Mouse (Mus musculus) neural tube, embryonic 11.5 days (tissue): ENCODE measurements around the gene Gabrr2. TPM values are rescaled to one million over a fixed set of nuclear protein-coding genes. Genes with fewer than 3 reads are reported as not detected.
A peak's percentile ranks its signal among the peaks of the same experiment; 100 is the strongest.

Source experiments
- ATAC-seq: fragments of 200-750 bp; cut with Nextera tagmentation; 2 replicates; pipeline ENCODE4 v1.8.0; 2017; ENCODE audit warnings: moderate number of reproducible peaks, mild to moderate bottlenecking, moderate TSS enrichment, moderate library complexity; ENCODE audit not compliant: insufficient read depth, low FRiP score, low TSS enrichment
- DNase-seq: peaks from one replicate; pipeline ENCODE4 v3.0.0-alpha.2; 2015; ENCODE audit warnings: low spot score
- H3K27ac ChIP-seq: fragments of 300-500 bp; sonication (generic); 2 replicates; pipeline ENCODE4 v1.5.1; 2014; ENCODE audit warnings: low read depth, mild to moderate bottlenecking, low read length
- H3K27me3 ChIP-seq: fragments of 300-500 bp; sonication (generic); 2 replicates; pipeline ENCODE4 v1.6.1; 2014; ENCODE audit warnings: mild to moderate bottlenecking, low read length, mixed read lengths; ENCODE audit not compliant: control insufficient read depth, insufficient read depth
- H3K36me3 ChIP-seq: fragments of 300-500 bp; sonication (generic); 2 replicates; pipeline ENCODE4 v1.6.1; 2014; ENCODE audit warnings: mild to moderate bottlenecking, low read length, moderate library complexity, mixed read lengths; ENCODE audit not compliant: control insufficient read depth, insufficient read depth
- H3K4me1 ChIP-seq: fragments of 300-500 bp; sonication (generic); 2 replicates; pipeline ENCODE4 v1.6.1; 2014; ENCODE audit warnings: low read length, mixed read lengths; ENCODE audit not compliant: control insufficient read depth, insufficient read depth
- H3K4me2 ChIP-seq: fragments of 300-500 bp; sonication (generic); 2 replicates; pipeline ENCODE4 v1.6.1; 2014; ENCODE audit warnings: low read depth, mild to moderate bottlenecking, moderate library complexity
- H3K4me3 ChIP-seq: fragments of 300-500 bp; sonication (generic); 2 replicates; pipeline ENCODE4 v1.5.1; 2014; ENCODE audit warnings: low read depth, low read length
- H3K9ac ChIP-seq: fragments of 300-500 bp; sonication (generic); 2 replicates; pipeline ENCODE4 v1.6.1; 2014; ENCODE audit warnings: mild to moderate bottlenecking, low read length
- H3K9me3 ChIP-seq: fragments of 300-500 bp; sonication (generic); 2 replicates; pipeline ENCODE4 v1.6.1; 2016; ENCODE audit warnings: low read length; ENCODE audit not compliant: control insufficient read depth
- WGBS: fragments of 180-500 bp; shearing (Covaris S2); extraction: QIAGEN DNeasy Blood & Tissue Kit; methylation state at CpG from one replicate; pipeline ENCODE4 v1.1.7; 2014; 5-methylcytosine and 5-hydroxymethylcytosine counted together
- polyA plus RNA-seq: library from polyadenylated mRNA; unstranded; fragments of >200 nt; fragmentation: Nextera tagmentation; extraction: Ambion mirVana; gene quantifications from 2 replicates; pipeline ENCODE4 v1.2.1, GENCODE M21; 2014

The Gabrr2 gene
- 0.77 TPM in 1 of 2 replicates, not detected in the other for polyA plus RNA-seq

- Histone ChIP-seq H3K4me2 (no peak within 1 kb of the TSS), H3K27ac (no peak within 1 kb of the TSS), H3K9me3 (no peaks in the 10 kb centered on the region), H3K9ac (no peak within 1 kb of the TSS), H3K4me1 (no peaks in the 10 kb centered on the region), H3K4me3 (no peak within 1 kb of the TSS), H3K27me3 (no peaks in the 10 kb centered on the region), H3K36me3 (no peaks in the 10 kb centered on the region)
- ATAC-seq (no peak), DNase-seq (no peak)
- 87% methylated on average over 4 of the region's 4 CpGs for WGBS
Measured at GRCm38 (mm10) chr4:33062981-33063380, at the start of gene Gabrr2. Gene Gabrr2, plus strand, starts transcription at chr4:33062999.

GRCm38 (mm10) chr4:33018361-33018999, 44.3 kb upstream of the Gabrr2 start:
- Histone ChIP-seq H3K4me1 (no peaks in the 10 kb centered on the region), H3K27ac (no peak overlapping the region), H3K4me3 (no peak overlapping the region), H3K27me3 (no peaks in the 10 kb centered on the region), H3K9ac (no peak overlapping the region), H3K36me3 (peaks cover 2% of the 10 kb centered on the region), H3K4me2 (no peak overlapping the region), H3K9me3 (no peaks in the 10 kb centered on the region)
- 54% methylated on average over 9 of the region's 9 CpGs for WGBS
- DNase-seq (peak; percentile 85), ATAC-seq (peak; percentile 80)

GRCm38 (mm10) chr4:33024420-33024819, 38.4 kb upstream of the Gabrr2 start:
- H3K4me1 ChIP-seq: no peaks in the 10 kb centered on the region
- H3K27me3 ChIP-seq: no peaks in the 10 kb centered on the region
- H3K36me3 ChIP-seq: peaks cover 2% of the 10 kb centered on the region; the same call in 1 of the 2 replicates
- H3K9ac ChIP-seq: no peak overlapping the region
- H3K4me2 ChIP-seq: no peak overlapping the region
- ATAC-seq (no peak), DNase-seq (no peak)
- H3K9me3 ChIP-seq: no peaks in the 10 kb centered on the region
- H3K27ac ChIP-seq: no peak overlapping the region
- WGBS: 85% methylated on average over 8 of the region's 8 CpGs
- no peak overlapping the region for H3K4me3 ChIP-seq

GRCm38 (mm10) chr4:33029104-33029503, 33.7 kb upstream of the Gabrr2 start:
- ATAC-seq: no peak
- no peak overlapping the region for H3K4me2 ChIP-seq
- no peak overlapping the region for H3K4me3 ChIP-seq
- no peak overlapping the region for H3K9ac ChIP-seq
- H3K27me3 ChIP-seq: no peaks in the 10 kb centered on the region
- WGBS: 91% methylated on average over 7 of the region's 7 CpGs
- H3K36me3 ChIP-seq: no peaks in the 10 kb centered on the region
- no peak for DNase-seq
- H3K9me3 ChIP-seq: no peaks in the 10 kb centered on the region
- 0 out of 2 replicates have a peak, but pooled peaks cover 5% of the 10 kb centered on the region for H3K4me1 ChIP-seq
- no peak overlapping the region for H3K27ac ChIP-seq

- WGBS: 2% methylated on average over 55 of the region's 55 CpGs
- Histone ChIP-seq H3K4me1 (0 out of 2 replicates have a peak, but pooled peaks cover 5% of the 10 kb centered on the region), H3K9me3 (no peaks in the 10 kb centered on the region), H3K4me3 (peak overlapping the region; percentile 81), H3K9ac (peak overlapping the region; percentile 96), H3K27me3 (no peaks in the 10 kb centered on the region), H3K4me2 (peak overlapping the region; percentile 64), H3K36me3 (no peaks in the 10 kb centered on the region), H3K27ac (peak overlapping the region; percentile 96)
- peak; percentile 56 for DNase-seq
- ATAC-seq: peak; percentile 84
Measured at GRCm38 (mm10) chr4:33030264-33031194, 32.3 kb upstream of the Gabrr2 start.

GRCm38 (mm10) chr4:33031195-33031960, 31.4 kb upstream of the Gabrr2 start, which contains the start of gene Ube2j1:
Gene Ube2j1, plus strand, starts transcription at chr4:33031416.
- Histone ChIP-seq H3K9ac (peak within 1 kb of the TSS; percentile 96), H3K4me1 (0 out of 2 replicates have a peak, but pooled peaks cover 5% of the 10 kb centered on the region), H3K27me3 (no peaks in the 10 kb centered on the region), H3K4me3 (peak within 1 kb of the TSS; percentile 81), H3K4me2 (peak within 1 kb of the TSS; percentile 64), H3K36me3 (no peaks in the 10 kb centered on the region), H3K9me3 (no peaks in the 10 kb centered on the region), H3K27ac (peak within 1 kb of the TSS; percentile 96)
- WGBS: under 1% methylated on average over 96 of the region's 123 CpGs
- ATAC-seq: peak; percentile 96
- peak; percentile 93 for DNase-seq

GRCm38 (mm10) chr4:33032045-33032444, 30.8 kb upstream of the Gabrr2 start:
- H3K4me1 ChIP-seq: 0 out of 2 replicates have a peak, but pooled peaks cover 5% of the 10 kb centered on the region
- no peaks in the 10 kb centered on the region for H3K27me3 ChIP-seq
- peak overlapping the region; percentile 64 for H3K4me2 ChIP-seq
- 13% methylated on average over 4 of the region's 4 CpGs for WGBS
- H3K9me3 ChIP-seq: no peaks in the 10 kb centered on the region
- ATAC-seq: no peak
- peak overlapping the region; percentile 81 for H3K4me3 ChIP-seq
- H3K36me3 ChIP-seq: no peaks in the 10 kb centered on the region
- peak overlapping the region; percentile 96 for H3K9ac ChIP-seq
- H3K27ac ChIP-seq: peak overlapping the region; percentile 96; the same call in 1 of the 2 replicates
- no peak for DNase-seq

GRCm38 (mm10) chr4:33033515-33033914, 29.3 kb upstream of the Gabrr2 start:
- H3K36me3 ChIP-seq: no peaks in the 10 kb centered on the region
- 0 out of 2 replicates have a peak, but pooled peaks cover 5% of the 10 kb centered on the region for H3K4me1 ChIP-seq
- ATAC-seq (no peak), DNase-seq (no peak)
- no peak overlapping the region for H3K27ac ChIP-seq
- H3K9me3 ChIP-seq: no peaks in the 10 kb centered on the region
- no peak overlapping the region for H3K4me2 ChIP-seq
- no peaks in the 10 kb centered on the region for H3K27me3 ChIP-seq
- H3K9ac ChIP-seq: no peak overlapping the region
- WGBS: 85% methylated on average over 6 of the region's 6 CpGs
- H3K4me3 ChIP-seq: no peak overlapping the region
